Mouse (Mus musculus) forebrain, embryonic 10.5 days (tissue): ENCODE measurements around the gene Ppp1r32. TPM values are rescaled to one million over a fixed set of nuclear protein-coding genes. Genes with fewer than 3 reads are reported as not detected.

Source experiments
- DNase-seq: peaks from one replicate; pipeline ENCODE4 v3.0.0-alpha.2; 2017; ENCODE audit warnings: low spot score; ENCODE audit errors: extremely low spot score
- H3K27ac ChIP-seq: fragments of 300-500 bp; sonication (generic); 2 replicates; pipeline ENCODE4 v1.5.1; 2016; ENCODE audit warnings: mild to moderate bottlenecking
- H3K27me3 ChIP-seq: fragments of 300-500 bp; sonication (generic); 2 replicates; pipeline ENCODE4 v1.6.1; 2016; ENCODE audit warnings: mild to moderate bottlenecking; ENCODE audit not compliant: poor library complexity, severe bottlenecking
- H3K36me3 ChIP-seq: fragments of 300-500 bp; sonication (generic); replicated peaks from 2 replicates; pipeline ENCODE4 v1.6.1; 2016; ENCODE audit warnings: mild to moderate bottlenecking, moderate library complexity
- H3K4me1 ChIP-seq: fragments of 300-500 bp; sonication (generic); 2 replicates; pipeline ENCODE4 v1.6.1; 2016
- H3K4me3 ChIP-seq: fragments of 300-500 bp; sonication (generic); 2 replicates; pipeline ENCODE4 v1.5.1; 2016; ENCODE audit warnings: mild to moderate bottlenecking, moderate library complexity
- H3K9me3 ChIP-seq: fragments of 300-500 bp; sonication (generic); 2 replicates; pipeline ENCODE4 v1.6.1; 2016; ENCODE audit warnings: mild to moderate bottlenecking, moderate library complexity
- WGBS: fragments of 180-500 bp; shearing (Covaris S2); methylation state at CpG from one replicate; pipeline ENCODE4 v1.1.7; 2016; 5-methylcytosine and 5-hydroxymethylcytosine counted together
- polyA plus RNA-seq: library from polyadenylated mRNA; unstranded; fragments of >200 nt; fragmentation: Nextera tagmentation; extraction: Ambion mirVana; gene quantifications from 2 replicates; pipeline ENCODE4 v1.2.1, GENCODE M21; 2016

Ppp1r32 gene
- polyA plus RNA-seq, 1 experiment from 2014 or later: 0.24 TPM

DNA sequence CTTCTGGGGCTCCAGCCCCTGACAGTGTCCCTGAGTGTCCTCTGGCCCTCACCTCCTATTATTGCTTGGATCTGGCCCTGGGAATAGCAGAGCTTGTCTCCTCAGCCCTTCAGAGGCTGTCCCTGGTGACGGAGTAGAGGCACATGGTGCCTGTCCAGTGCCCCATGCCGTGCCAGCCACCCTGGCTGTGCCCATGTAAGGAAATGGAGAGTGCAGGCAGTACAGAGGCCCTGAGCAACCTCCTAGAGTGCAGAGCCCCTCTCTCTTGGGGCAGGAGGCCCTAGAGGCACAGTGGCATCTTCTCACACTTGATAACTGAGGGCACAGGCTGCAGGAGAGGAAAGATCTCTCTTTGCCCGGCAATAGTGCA is 27.3 kb downstream of the Ppp1r32 start:
- Histone ChIP-seq H3K27me3 (peaks cover 96% of the 10 kb centered on the region), H3K36me3 (no peaks in the 10 kb centered on the region), H3K27ac (no peak overlapping the region), H3K9me3 (no peaks in the 10 kb centered on the region), H3K4me3 (no peak overlapping the region), H3K4me1 (peaks cover 62% of the 10 kb centered on the region)
- no peak for DNase-seq
- 77% methylated on average over 3 of the region's 3 CpGs for WGBS

DNA sequence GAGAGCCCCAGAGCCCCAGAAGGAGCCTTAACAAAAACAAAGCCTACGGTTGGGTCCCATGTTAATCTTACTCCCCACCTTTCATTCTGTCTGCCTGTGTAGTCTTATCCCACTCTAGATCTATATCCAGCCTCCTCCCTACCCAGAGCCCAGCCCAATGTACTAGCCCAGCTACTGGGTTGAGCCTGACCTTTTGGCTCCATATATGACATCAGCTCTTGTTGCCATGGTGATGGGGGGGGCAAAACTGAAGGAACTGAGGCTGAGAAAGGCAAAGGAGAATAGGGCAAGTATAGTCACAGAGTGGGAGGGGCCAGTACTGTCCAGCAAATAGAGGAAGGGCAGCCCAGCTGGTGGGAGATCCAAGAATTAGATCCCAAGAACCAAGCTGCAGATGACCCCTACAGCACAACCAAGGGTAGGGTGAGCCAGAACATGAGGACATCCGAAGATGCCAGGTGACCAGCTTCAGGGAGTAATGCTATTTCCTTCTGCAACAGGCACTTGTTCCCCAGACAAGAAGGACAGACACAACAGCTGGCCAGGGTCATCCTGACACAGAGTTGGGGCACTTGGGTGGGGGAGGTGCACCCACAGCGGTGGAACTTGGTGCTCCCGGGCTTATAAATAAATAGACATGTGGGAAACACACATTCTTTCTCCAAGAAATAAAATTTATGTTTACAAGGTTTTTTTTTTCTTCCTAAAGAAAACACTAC is 27.9 kb downstream of the Ppp1r32 start:
- Histone ChIP-seq H3K9me3 (no peaks in the 10 kb centered on the region), H3K27me3 (peaks cover 91% of the 10 kb centered on the region), H3K27ac (no peak overlapping the region), H3K36me3 (no peaks in the 10 kb centered on the region), H3K4me3 (no peak overlapping the region), H3K4me1 (peaks cover 56% of the 10 kb centered on the region)
- 76% methylated on average over 4 of the region's 4 CpGs for WGBS
- DNase-seq: no peak

DNA sequence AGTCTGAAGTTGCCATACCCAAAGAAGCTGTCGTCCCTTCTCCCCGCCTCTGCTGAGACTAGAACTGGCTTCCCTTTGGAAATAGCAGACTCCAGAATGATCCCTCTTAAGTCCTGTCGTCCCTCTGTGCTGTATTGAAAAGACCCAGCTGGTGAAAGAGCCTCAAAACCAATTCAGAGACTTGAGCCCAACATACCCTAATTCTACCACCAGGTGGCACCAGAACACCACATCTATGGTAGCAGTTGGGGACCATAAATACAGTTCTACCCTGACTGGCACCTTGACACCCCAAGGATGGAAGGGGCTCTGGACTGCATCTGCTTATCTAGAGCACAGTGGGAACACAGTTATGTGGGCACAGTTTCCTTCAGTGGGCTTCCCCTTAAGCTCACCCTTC is 33.0 kb downstream of the Ppp1r32 start:
- H3K4me1 ChIP-seq: peaks cover 17% of the 10 kb centered on the region
- 11% methylated on average over 3 of the region's 3 CpGs for WGBS

DNA sequence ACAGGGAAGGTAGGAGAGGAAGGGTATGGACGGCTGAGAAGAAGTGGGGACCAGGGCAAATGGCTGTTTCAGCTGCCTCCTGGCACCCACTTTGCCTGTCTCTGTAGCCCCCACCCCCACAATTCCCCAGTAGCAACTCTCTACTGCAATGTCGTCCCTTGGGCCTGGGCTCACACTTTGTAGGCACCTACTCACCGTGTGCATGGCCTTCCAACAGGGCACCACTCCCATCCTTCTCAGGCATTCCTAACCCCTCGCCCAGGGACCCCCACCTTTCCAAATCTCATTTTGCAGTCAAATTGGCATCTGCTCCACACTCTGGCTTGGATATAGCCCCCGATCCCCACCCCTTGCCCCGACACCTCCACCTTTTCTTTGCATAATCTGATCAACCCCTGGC is 33.5 kb downstream of the Ppp1r32 start:
- Histone ChIP-seq H3K27me3 (peaks cover 34% of the 10 kb centered on the region), H3K4me3 (no peak overlapping the region), H3K36me3 (peaks cover 5% of the 10 kb centered on the region; the same call in 1 of the 2 replicates), H3K27ac (no peak overlapping the region), H3K9me3 (no peaks in the 10 kb centered on the region), H3K4me1 (peaks cover 16% of the 10 kb centered on the region)
- 70% methylated on average over 6 of the region's 6 CpGs for WGBS
- DNase-seq: no peak

More for the DNA sequence above, 33.0 kb downstream of the Ppp1r32 start:
- DNase-seq: peak; percentile 67
- Histone ChIP-seq H3K9me3 (no peaks in the 10 kb centered on the region), H3K27me3 (peaks cover 39% of the 10 kb centered on the region), H3K27ac (no peak overlapping the region), H3K4me3 (no peak overlapping the region), H3K36me3 (peaks cover 5% of the 10 kb centered on the region; the same call in 1 of the 2 replicates)

DNA sequence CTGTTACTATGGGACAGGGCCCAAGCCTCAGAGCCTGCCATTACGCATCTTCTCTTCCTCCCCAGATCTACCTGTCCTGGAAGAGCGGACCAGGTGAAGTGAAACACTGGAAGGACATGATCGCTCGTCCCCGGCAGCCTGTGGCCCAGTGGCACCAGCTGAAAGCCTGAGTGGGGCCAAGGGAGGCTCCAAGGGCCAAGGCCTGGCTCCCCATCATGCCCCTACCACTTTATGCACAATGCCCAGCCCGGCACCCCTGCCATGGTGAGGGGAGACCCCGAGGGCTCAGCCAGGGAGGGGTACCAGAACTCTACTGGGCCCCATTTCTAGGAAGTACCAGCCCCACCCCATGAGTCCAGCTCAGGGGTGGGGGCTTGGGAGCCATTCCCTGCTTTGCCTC is 34.5 kb downstream of the Ppp1r32 start:
- DNase-seq: no peak
- Histone ChIP-seq H3K4me3 (no peak overlapping the region), H3K36me3 (peaks cover 8% of the 10 kb centered on the region; the same call in 1 of the 2 replicates), H3K4me1 (peaks cover 16% of the 10 kb centered on the region), H3K27ac (no peak overlapping the region), H3K27me3 (peaks cover 25% of the 10 kb centered on the region), H3K9me3 (no peaks in the 10 kb centered on the region)
- WGBS: 96% methylated on average over 7 of the region's 7 CpGs

DNA sequence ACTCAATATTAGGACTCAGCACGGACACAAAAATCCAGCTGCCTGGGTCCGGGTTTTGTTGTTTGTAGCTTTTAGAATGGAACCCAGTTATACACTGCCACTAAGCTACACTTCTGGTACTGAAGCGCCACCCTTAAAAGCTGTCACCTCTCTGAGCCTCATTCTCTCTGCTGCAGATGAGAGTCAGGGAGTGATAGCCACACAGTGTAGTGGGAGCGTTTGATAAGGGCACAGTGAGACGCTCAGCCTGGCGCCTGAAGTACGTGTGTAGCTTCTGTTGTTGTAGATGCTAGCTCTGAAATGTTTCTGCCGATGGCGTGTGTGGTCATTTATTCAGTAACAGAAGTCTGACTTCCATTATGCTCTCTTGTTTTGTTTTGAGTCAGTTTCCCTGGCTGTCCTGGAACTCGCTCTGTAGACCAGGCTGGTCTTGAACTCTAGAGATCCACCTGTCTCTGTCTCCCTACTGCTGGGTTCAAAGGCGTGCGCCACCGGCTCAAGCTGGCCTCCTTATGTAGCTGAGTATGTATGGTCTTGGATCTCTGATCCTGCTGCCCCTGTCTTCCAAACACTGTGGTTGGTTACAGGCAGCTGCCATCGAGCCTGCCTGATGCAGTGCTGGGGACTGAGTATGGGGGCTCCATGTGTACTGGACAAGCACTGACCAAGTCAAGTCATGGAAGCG is 37.9 kb downstream of the Ppp1r32 start:
- H3K27ac ChIP-seq: no peak overlapping the region
- H3K27me3 ChIP-seq: no peaks in the 10 kb centered on the region
- H3K4me1 ChIP-seq: peaks cover 4% of the 10 kb centered on the region
- WGBS: 94% methylated on average over 15 of the region's 15 CpGs
- no peak for DNase-seq
- no peaks in the 10 kb centered on the region for H3K9me3 ChIP-seq
- no peak overlapping the region for H3K4me3 ChIP-seq
- H3K36me3 ChIP-seq: peaks cover 8% of the 10 kb centered on the region; the same call in 1 of the 2 replicates

DNA sequence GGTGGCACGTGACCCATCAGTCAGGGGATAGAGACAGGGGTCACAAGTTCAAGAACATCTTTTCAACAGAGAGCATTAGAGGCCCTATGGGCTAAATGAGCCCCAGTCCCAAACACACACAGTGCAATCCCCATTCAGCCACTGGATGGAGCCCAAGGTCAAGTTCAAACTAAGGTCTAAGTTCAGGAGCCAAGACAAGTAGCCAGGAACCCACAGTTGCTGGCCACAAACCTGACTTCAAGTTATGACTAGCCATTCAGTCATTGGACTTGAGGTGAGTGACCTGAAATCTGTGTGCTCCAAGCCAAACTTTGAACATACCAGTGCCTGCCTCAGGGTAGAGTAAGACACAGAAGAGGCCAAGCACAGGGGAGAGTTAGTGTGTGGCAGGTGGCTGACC is 45.2 kb downstream of the Ppp1r32 start:
- 64% methylated on average over 1 of the region's 1 CpGs for WGBS
- Histone ChIP-seq H3K27me3 (peaks cover 20% of the 10 kb centered on the region; the same call in 1 of the 2 replicates), H3K4me3 (no peak overlapping the region), H3K36me3 (no peaks in the 10 kb centered on the region; the same call in 1 of the 2 replicates), H3K27ac (no peak overlapping the region), H3K4me1 (no peaks in the 10 kb centered on the region), H3K9me3 (no peaks in the 10 kb centered on the region)
- no peak for DNase-seq

DNA sequence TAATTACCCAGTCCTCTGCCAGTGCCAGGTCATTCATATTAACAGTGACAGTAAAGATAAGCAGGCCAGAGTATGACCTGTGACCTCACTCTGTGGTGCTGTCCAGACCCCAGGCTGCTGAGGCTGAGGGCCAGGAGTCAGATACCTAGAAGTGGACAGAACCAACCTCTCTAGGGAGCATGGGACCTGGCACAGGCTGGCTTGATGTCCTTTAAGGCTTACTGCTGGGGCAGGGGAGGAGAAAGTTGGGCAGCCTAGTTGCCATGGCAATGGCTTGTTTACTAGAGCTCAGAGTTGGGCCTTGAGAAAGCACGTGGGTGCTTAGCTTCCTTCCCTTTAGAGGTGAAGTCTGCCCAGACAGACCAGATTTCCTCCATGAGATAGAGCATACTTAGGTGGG is 46.0 kb downstream of the Ppp1r32 start:
- H3K36me3 ChIP-seq: no peaks in the 10 kb centered on the region; the same call in 1 of the 2 replicates
- WGBS: 54% methylated on average over 1 of the region's 1 CpGs
- H3K27ac ChIP-seq: no peak overlapping the region
- peaks cover 2% of the 10 kb centered on the region for H3K4me1 ChIP-seq
- peaks cover 20% of the 10 kb centered on the region; the same call in 1 of the 2 replicates for H3K27me3 ChIP-seq
- H3K4me3 ChIP-seq: no peak overlapping the region
- no peaks in the 10 kb centered on the region for H3K9me3 ChIP-seq
- DNase-seq: no peak

DNA sequence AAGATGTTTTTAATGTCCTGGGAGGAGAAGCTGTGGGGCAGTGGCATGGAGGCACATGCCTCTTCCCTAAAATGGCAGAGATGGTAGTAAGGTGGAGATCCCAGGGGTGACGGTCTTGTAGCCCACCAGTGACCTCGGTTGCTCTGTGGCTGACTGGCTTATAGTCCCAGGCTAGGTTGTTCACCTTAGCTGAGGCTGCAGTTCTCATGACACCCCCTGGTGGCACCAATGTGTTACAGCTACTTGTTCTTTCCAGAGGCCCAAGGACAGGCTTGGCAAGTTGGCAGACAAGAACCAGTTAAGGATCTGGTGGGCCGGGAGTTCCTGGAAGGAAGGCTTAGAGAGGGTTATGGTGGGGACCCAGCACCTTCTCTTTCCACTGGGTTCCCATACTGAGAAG is 46.8 kb downstream of the Ppp1r32 start:
- Histone ChIP-seq H3K36me3 (no peaks in the 10 kb centered on the region; the same call in 1 of the 2 replicates), H3K4me1 (peaks cover 10% of the 10 kb centered on the region), H3K4me3 (no peak overlapping the region), H3K27ac (no peak overlapping the region), H3K9me3 (no peaks in the 10 kb centered on the region), H3K27me3 (peaks cover 20% of the 10 kb centered on the region; the same call in 1 of the 2 replicates)
- peak; percentile 63 for DNase-seq
- WGBS: 45% methylated on average over 3 of the region's 3 CpGs

DNA sequence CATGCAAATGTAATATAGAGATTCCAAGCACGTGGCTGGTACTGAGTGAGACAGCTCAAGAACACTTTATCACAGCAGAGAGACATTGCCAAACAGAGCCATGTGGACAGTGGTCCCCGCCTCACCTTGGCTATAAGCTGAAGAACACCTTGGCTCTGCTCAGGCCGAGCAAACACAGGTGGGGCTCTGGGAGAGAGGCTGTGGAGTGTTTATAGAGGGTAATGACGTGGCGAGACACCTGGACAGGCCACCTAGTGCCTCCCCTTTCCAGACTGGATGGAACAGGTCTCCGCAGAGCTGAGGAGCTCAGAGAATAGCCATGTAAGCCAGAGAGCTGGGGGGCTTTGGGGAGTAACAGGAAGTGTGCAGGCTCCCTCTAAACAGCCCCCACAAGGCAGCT is 47.8 kb downstream of the Ppp1r32 start:
- Histone ChIP-seq H3K9me3 (no peaks in the 10 kb centered on the region), H3K4me1 (peaks cover 20% of the 10 kb centered on the region), H3K36me3 (no peaks in the 10 kb centered on the region; the same call in 1 of the 2 replicates), H3K4me3 (no peak overlapping the region), H3K27me3 (peaks cover 26% of the 10 kb centered on the region; the same call in 1 of the 2 replicates), H3K27ac (no peak overlapping the region)
- DNase-seq: no peak
- WGBS: 82% methylated on average over 6 of the region's 6 CpGs

DNA sequence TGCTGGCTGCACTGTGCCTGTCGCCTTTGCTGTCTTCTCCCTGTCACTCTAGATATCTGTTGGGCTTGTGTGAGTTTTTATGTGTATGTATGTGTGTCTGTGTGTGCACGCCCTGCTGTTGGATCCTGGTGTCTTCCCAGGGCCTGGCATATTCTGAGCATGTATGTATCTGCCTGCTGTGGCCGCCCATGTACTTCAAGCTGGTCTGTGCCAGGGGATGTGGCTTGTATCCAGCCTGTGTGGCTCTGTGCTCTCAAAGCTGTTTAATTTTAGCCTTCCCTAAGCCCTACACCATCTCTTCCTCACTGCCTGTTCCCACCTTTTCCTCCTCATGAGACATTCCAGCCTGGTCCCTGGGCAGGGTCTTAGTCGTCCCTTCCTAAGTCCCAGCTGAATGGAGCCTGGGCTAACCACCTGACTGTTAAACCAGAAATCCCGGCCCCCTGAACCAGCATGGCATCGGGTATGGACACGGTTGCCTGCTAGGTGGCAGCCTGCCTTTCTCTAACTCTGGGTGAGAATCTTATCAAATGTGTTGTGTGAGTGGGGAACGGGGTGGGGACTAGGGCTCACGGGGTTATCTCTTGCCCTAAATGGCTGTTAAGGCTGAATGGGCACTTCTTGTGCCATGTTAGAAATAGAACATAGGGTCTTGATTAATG is 48.7 kb downstream of the Ppp1r32 start:
- 75% methylated on average over 9 of the region's 9 CpGs for WGBS
- H3K36me3 ChIP-seq: no peaks in the 10 kb centered on the region
- DNase-seq: no peak

DNA sequence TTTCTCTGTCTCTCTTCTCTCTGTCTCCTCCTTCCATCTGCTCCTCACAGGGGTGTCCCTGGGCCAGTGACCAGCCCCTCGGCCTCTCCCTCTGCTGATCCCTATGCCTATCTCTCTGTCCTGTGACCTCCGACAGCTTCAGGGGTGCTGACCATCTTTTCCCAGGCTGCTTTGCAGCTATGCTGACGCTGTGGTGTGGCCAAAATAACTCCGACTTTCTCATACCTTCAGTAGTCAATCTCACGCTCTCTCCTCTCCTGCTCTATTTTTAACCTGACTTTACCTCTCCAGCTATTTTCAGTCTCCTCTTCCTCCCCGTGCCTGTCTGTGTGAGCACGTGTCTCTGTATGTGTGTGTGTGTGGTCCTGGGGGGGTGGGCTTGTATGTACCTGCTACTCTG is 49.5 kb downstream of the Ppp1r32 start:
- peaks cover 21% of the 10 kb centered on the region for H3K4me1 ChIP-seq
- 82% methylated on average over 7 of the region's 7 CpGs for WGBS
- H3K36me3 ChIP-seq: no peaks in the 10 kb centered on the region
- DNase-seq: no peak
- no peak overlapping the region for H3K4me3 ChIP-seq
- 0 out of 2 replicates have a peak overlapping the region, but pooled peaks have one; percentile 21 for H3K27ac ChIP-seq
- no peaks in the 10 kb centered on the region for H3K9me3 ChIP-seq
- H3K27me3 ChIP-seq: peaks cover 26% of the 10 kb centered on the region; the same call in 1 of the 2 replicates

More for the DNA sequence above, 48.7 kb downstream of the Ppp1r32 start:
- H3K27ac ChIP-seq: no peak overlapping the region
- peaks cover 26% of the 10 kb centered on the region; the same call in 1 of the 2 replicates for H3K27me3 ChIP-seq
- H3K9me3 ChIP-seq: no peaks in the 10 kb centered on the region
- H3K4me1 ChIP-seq: peaks cover 21% of the 10 kb centered on the region
- no peak overlapping the region for H3K4me3 ChIP-seq
